Mouse (Mus musculus): ENCODE data around the gene Rnf214. TPM values are rescaled to one million over a fixed set of nuclear protein-coding genes. Genes with fewer than 3 reads are reported as not detected.

The Rnf214 gene
- polyA plus RNA-seq, 1 experiment from 2014 or later, result 45.9 TPM

GRCm38 (mm10) chr9:45827663-45828290 is 78.9 kb downstream of the Rnf214 start:
- H3K27ac ChIP-seq (ENCODE audit: low read depth, low read length), result peak overlapping the region; percentile 50; the same call in 1 of the 2 replicates
- 6% methylated on average over 20 of the region's 23 CpGs for WGBS (ENCODE audit: insufficient replicate concordance)
- peak overlapping the region; percentile 63 for H3K4me2 ChIP-seq
- H3K4me1 ChIP-seq (ENCODE audit: control insufficient read depth, insufficient read depth, low read length), result peaks cover 6% of the 10 kb centered on the region; the same call in 1 of the 2 replicates
- ATAC-seq (replicated peaks; ENCODE audit: insufficient number of reproducible peaks, low FRiP score, low TSS enrichment), result 0 out of 2 replicates have a peak, but pooled peaks have one; percentile 9
- H3K36me3 ChIP-seq (ENCODE audit: control insufficient read depth, insufficient read depth, low read length), result no peaks in the 10 kb centered on the region; the same call in 1 of the 2 replicates
- H3K9ac ChIP-seq (ENCODE audit: low read depth, low read length), result peak overlapping the region; percentile 76
- no peaks in the 10 kb centered on the region for H3K27me3 ChIP-seq (ENCODE audit: control insufficient read depth, insufficient read depth, low read length)
- no peaks in the 10 kb centered on the region; the same call in 1 of the 2 replicates for H3K9me3 ChIP-seq (replicated peaks; ENCODE audit: control insufficient read depth, low read length)
- H3K4me3 ChIP-seq (ENCODE audit: low read depth, low read length), result peak overlapping the region; percentile 77

GRCm38 (mm10) chr9:45818406-45819011 is 88.2 kb downstream of the Rnf214 start:
- ATAC-seq (replicated peaks; ENCODE audit: insufficient number of reproducible peaks, low FRiP score, low TSS enrichment), result no peak
- H3K9me3 ChIP-seq (replicated peaks; ENCODE audit: control insufficient read depth, low read length), result no peaks in the 10 kb centered on the region
- no peak overlapping the region for H3K4me2 ChIP-seq
- peaks cover 9% of the 10 kb centered on the region for H3K36me3 ChIP-seq (ENCODE audit: control insufficient read depth, insufficient read depth, low read length)
- no peak overlapping the region for H3K9ac ChIP-seq (ENCODE audit: low read depth, low read length)
- no peak overlapping the region for H3K27ac ChIP-seq (ENCODE audit: low read depth, low read length)
- no peaks in the 10 kb centered on the region for H3K4me1 ChIP-seq (ENCODE audit: control insufficient read depth, insufficient read depth, low read length)
- H3K27me3 ChIP-seq (ENCODE audit: control insufficient read depth, insufficient read depth, low read length), result no peaks in the 10 kb centered on the region
- no peak overlapping the region for H3K4me3 ChIP-seq (ENCODE audit: low read depth, low read length)
- 69% methylated on average over 9 of the region's 9 CpGs for WGBS (ENCODE audit: insufficient replicate concordance)

DNA sequence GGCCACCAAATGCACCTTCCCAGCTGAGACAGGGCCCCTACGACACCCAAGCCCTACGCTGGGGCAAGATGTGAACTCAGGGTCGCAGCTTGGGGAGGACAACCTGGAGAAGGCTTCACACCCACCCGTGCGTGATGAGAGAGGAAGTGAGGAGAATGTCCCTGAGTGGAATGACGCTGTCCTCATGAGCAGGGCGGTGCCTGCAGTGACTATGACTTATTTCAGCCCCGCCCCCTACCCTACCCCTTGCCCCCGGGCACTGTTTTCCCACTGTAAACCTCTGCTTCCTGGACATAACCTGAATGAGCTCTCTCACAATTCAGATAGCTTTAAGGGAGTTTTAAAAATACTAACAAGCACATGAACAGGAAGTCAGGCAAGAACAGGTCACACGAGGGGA is 91.2 kb downstream of the Rnf214 start:
- H3K9ac ChIP-seq (ENCODE audit: low read depth, low read length), result no peak overlapping the region
- no peak overlapping the region for H3K27ac ChIP-seq (ENCODE audit: low read depth, low read length)
- no peaks in the 10 kb centered on the region for H3K27me3 ChIP-seq (ENCODE audit: control insufficient read depth, insufficient read depth, low read length)
- WGBS (ENCODE audit: insufficient replicate concordance), result 79% methylated on average over 10 of the region's 10 CpGs
- H3K9me3 ChIP-seq (replicated peaks; ENCODE audit: control insufficient read depth, low read length), result no peaks in the 10 kb centered on the region
- H3K4me2 ChIP-seq, result no peak overlapping the region
- 0 out of 2 replicates have a peak, but pooled peaks have one; percentile 31 for ATAC-seq (replicated peaks; ENCODE audit: insufficient number of reproducible peaks, low FRiP score, low TSS enrichment)
- peaks cover 12% of the 10 kb centered on the region for H3K36me3 ChIP-seq (ENCODE audit: control insufficient read depth, insufficient read depth, low read length)
- no peak overlapping the region for H3K4me3 ChIP-seq (ENCODE audit: low read depth, low read length)
- H3K4me1 ChIP-seq (ENCODE audit: control insufficient read depth, insufficient read depth, low read length), result no peaks in the 10 kb centered on the region

- Histone ChIP-seq H3K27ac (ENCODE audit: low read depth, low read length) (no peak overlapping the region), H3K4me2 (no peak overlapping the region), H3K36me3 (ENCODE audit: control insufficient read depth, insufficient read depth, low read length) (peaks cover 12% of the 10 kb centered on the region), H3K27me3 (ENCODE audit: control insufficient read depth, insufficient read depth, low read length) (no peaks in the 10 kb centered on the region), H3K9me3 (replicated peaks; ENCODE audit: control insufficient read depth, low read length) (no peaks in the 10 kb centered on the region), H3K9ac (ENCODE audit: low read depth, low read length) (no peak overlapping the region), H3K4me3 (ENCODE audit: low read depth, low read length) (no peak overlapping the region), H3K4me1 (ENCODE audit: control insufficient read depth, insufficient read depth, low read length) (no peaks in the 10 kb centered on the region)
- 83% methylated on average over 9 of the region's 9 CpGs for WGBS (ENCODE audit: insufficient replicate concordance)
- ATAC-seq (replicated peaks; ENCODE audit: insufficient number of reproducible peaks, low FRiP score, low TSS enrichment), result no peak
These were observed 91.6 kb downstream of the Rnf214 start for GRCm38 (mm10) chr9:45815113-45815512.

Small RNAs within 50 kb of the gene (microRNA-seq; reads per million reads assigned to microRNA genes)
- gene Mir7087 (ENCODE audit: borderline number of aligned reads), result not detected

Other genes with a start within 250 kb of the Rnf214 start
- 15.2 and 19.8 TPM in 2 replicates for gene Cep164, start 78.2 kb downstream of the Rnf214 start, polyA plus RNA-seq (2014; fragmentation: Nextera tagmentation; extraction: Ambion mirVana)
- 17.5 and 19.5 TPM in 2 replicates for gene Bace1, start 68.3 kb downstream of the Rnf214 start, polyA plus RNA-seq (2014; fragmentation: Nextera tagmentation; extraction: Ambion mirVana)
- 11.2 and 16.7 TPM in 2 replicates for gene Pcsk7, start 414 bp downstream of the Rnf214 start, polyA plus RNA-seq (2014; fragmentation: Nextera tagmentation; extraction: Ambion mirVana)
- 365 and 386 TPM in 2 replicates for gene Tagln, start 29.1 kb upstream of the Rnf214 start, polyA plus RNA-seq (2014; fragmentation: Nextera tagmentation; extraction: Ambion mirVana)
- 34.7 and 36.0 TPM in 2 replicates for gene Sidt2, start 48.3 kb upstream of the Rnf214 start, polyA plus RNA-seq (2014; fragmentation: Nextera tagmentation; extraction: Ambion mirVana)
- 155 and 163 TPM in 2 replicates for gene Pafah1b2, start 105.8 kb upstream of the Rnf214 start, polyA plus RNA-seq (2014; fragmentation: Nextera tagmentation; extraction: Ambion mirVana)
- gene Sik3, start 105.9 kb upstream of the Rnf214 start, polyA plus RNA-seq (2014; fragmentation: Nextera tagmentation; extraction: Ambion mirVana), result 10.0 and 10.1 TPM in 2 replicates